ENCODE assay signal across 21 mouse cellular contexts in the genomic region with DNA sequence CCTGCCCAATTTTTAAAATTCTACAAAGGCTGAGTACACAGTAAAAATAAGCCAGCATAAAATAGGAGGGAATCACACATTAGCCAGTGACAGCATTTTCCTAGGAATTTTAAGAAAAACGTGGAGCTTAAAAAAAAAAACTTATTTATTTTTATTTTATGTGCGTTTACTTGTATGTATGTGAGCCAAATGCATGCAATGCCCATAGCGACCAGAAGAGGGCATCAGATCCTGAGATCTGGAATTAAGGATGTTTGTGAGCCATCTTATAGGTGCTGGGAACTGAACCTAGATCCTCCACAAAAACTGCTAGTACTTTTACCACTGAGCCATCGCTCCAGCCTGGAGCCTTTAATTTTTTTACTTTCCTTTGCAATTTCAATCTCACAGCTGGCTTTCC. TPM values are rescaled to one million over a fixed set of nuclear protein-coding genes. Genes with fewer than 3 reads are reported as not detected.
A peak's percentile ranks its signal among the peaks of the same experiment; 100 is the strongest.
DNase-seq lines count a peak whose midpoint lies in the region; ATAC-seq and TF ChIP-seq lines count a peak whose summit lies in the region.
"Had no signal": no experiment of that assay in that cellular context is flagged by ENCODE, and none has a peak within 500 bp of the region (broad histone marks: within the 10 kb centered on the region; RNA-seq: fewer than 3 reads in every experiment).

No protein-coding gene starts in this region.

- 72% methylated on average over 4 of the region's 4 CpGs for WGBS in kidney, adult 2 months

- ATAC-seq in Patski: no peak
- ATAC-seq: CD4-positive, CD25-positive, alpha-beta regulatory T cell, adult 4 months; forebrain, embryonic 13.5 days; inflammation-experienced regulatory T-cells, adult 6 months had no signal

- H3K4me3 ChIP-seq in layer of hippocampus, adult 2 months: no peak overlapping the region
- no peak overlapping the region for H3K4me3 ChIP-seq in kidney, adult 2 months (ENCODE audit: insufficient read depth, low read depth, low read length)
- H3K4me3 ChIP-seq: embryonic facial prominence, embryonic 10.5 days; forebrain, embryonic 13.5 days; heart, embryonic 10.5 days; limb, embryonic 15.5 days; lung, embryonic 15.5 days; midbrain, embryonic 12.5 days had no signal

- peak; percentile 56 for TF ChIP-seq CTCF in layer of hippocampus, adult 2 months (conservative IDR thresholded peaks at IDR 0.05)
- peak; percentile 42 for TF ChIP-seq CTCF in Patski (IDR thresholded peaks at IDR 0.05)
- no peak for TF ChIP-seq CTCF in kidney, adult 2 months (conservative IDR thresholded peaks at IDR 0.05; ENCODE audit: insufficient read depth, insufficient read length, low read depth, low read length)

- CTCF ChIA-PET in Patski (lab: Charles Lee): interaction anchor here (0.9 kb wide), 1 partner anchor 11 kb away, joined by 3 read pairs; no protein-coding TSS in a partner anchor

- in situ Hi-C loops in Patski (cut with MboI; ENCODE audit: low pct_unique_long_range_greater_than_20kb): no loop called here

- H3K27me3 ChIP-seq in Patski: no peaks in the 10 kb centered on the region
- H3K27me3 ChIP-seq in kidney, adult 2 months (replicated peaks; ENCODE audit: control insufficient read depth, insufficient read depth, low read length): no peaks in the 10 kb centered on the region
- H3K27me3 ChIP-seq: forebrain, embryonic 13.5 days; limb, embryonic 15.5 days; lung, embryonic 15.5 days; midbrain, embryonic 12.5 days had no signal

- no peak for TF ChIP-seq POLR2A in kidney, adult 2 months (IDR thresholded peaks at IDR 0.05; ENCODE audit: low read depth, low read length)

- H3K27ac ChIP-seq in layer of hippocampus, adult 2 months: no peak overlapping the region
- no peak overlapping the region for H3K27ac ChIP-seq in kidney, adult 2 months (ENCODE audit: insufficient read depth, low read depth, low read length)
- H3K27ac ChIP-seq: embryonic facial prominence, embryonic 10.5 days; forebrain, embryonic 13.5 days; heart, embryonic 10.5 days; limb, embryonic 15.5 days; lung, embryonic 15.5 days; midbrain, embryonic 12.5 days had no signal

- intact Hi-C loops in left cerebral cortex, postnatal 25 days (cut with DNase I): no loop called here

- no peaks in the 10 kb centered on the region for H3K36me3 ChIP-seq in kidney, adult 2 months (ENCODE audit: control insufficient read depth, insufficient read depth, low read length)
- H3K36me3 ChIP-seq: embryonic facial prominence, embryonic 10.5 days; limb, embryonic 15.5 days; lung, embryonic 15.5 days; midbrain, embryonic 12.5 days had no signal

- no peaks in the 10 kb centered on the region for H3K4me1 ChIP-seq in kidney, adult 2 months (ENCODE audit: control insufficient read depth, insufficient read depth, low read length)
- H3K4me1 ChIP-seq: embryonic facial prominence, embryonic 10.5 days; forebrain, embryonic 13.5 days; heart, embryonic 10.5 days; limb, embryonic 15.5 days; midbrain, embryonic 12.5 days had no signal

- POLR2A ChIA-PET in Patski (lab: Charles Lee): no interaction called here

- no peak for DNase-seq in layer of hippocampus, adult 2 months (ENCODE audit: low spot score in 2 of 2)
- DNase-seq in layer of hippocampus, postnatal 25 days (ENCODE audit: extremely low spot score in 1 of 2, low spot score in 1 of 2): no peak
- DNase-seq in 416B (ENCODE audit: low read depth) (peak; percentile 17), A20 (ENCODE audit: low read depth, low spot score) (peak; percentile 44), Patski (ENCODE audit: low read depth, low spot score) (no peak)
- DNase-seq in urinary bladder, postnatal 25 days (ENCODE audit: low spot score): no peak
- DNase-seq in left cerebral cortex, postnatal 25 days (ENCODE audit: low spot score in 2 of 2): no peak
- no peak for DNase-seq in kidney, adult 2 months
- DNase-seq: adrenal gland, postnatal 14 days; cerebellum, adult 18-20 months; cerebellum, postnatal 36 days; gastrocnemius, postnatal 36 days had no signal

RNA-seq across cellular contexts. Expression of a gene that starts 11.3 kb away (rescaled TPM):
- 10 to 100 TPM; 39.8 to 42.0 TPM for total RNA-seq in layer of hippocampus, adult 2 months (2021)
- 10 to 100 TPM; 32.5 to 33.4 TPM for total RNA-seq in layer of hippocampus, postnatal 25 days (2021)
- polyA plus RNA-seq in Patski (2021): 1.0 TPM
- 10 to 100 TPM; 47.9 to 56.8 TPM for total RNA-seq in left cerebral cortex, postnatal 25 days (2021)
- polyA plus RNA-seq in kidney, adult 2 months (2012; rRNA removed): 10.6 and 11.0 TPM in 2 replicates
- total RNA-seq: megakaryocyte progenitor cell, adult 5-6 weeks had no signal
- polyA plus RNA-seq: CD4-positive, CD25-positive, alpha-beta regulatory T cell, adult 4 months had no signal

Comparison
In these comparisons a context has a peak if more than half of its experiments do, and no peak if none do; other contexts are left out.
1. DNase-seq: peak in 416B (single experiment) and A20 (single experiment); none in layer of hippocampus, adult 2 months (0 of 2), layer of hippocampus, postnatal 25 days (0 of 2), Patski (single experiment), urinary bladder, postnatal 25 days (single experiment), left cerebral cortex, postnatal 25 days (0 of 2) and kidney, adult 2 months (single experiment).